Mouse (Mus musculus) small intestine, adult 2 months (tissue): Measurements from ENCODE around the gene Alpk3. TPM values are rescaled to one million over a fixed set of nuclear protein-coding genes. Genes with fewer than 3 reads are reported as not detected.
"Not testable (repeated sequence)": the region's sequence is repeated elsewhere in the genome, so short reads cannot be mapped to it uniquely, and the experiment has no call there.

Experiments used
- H3K27ac ChIP-seq: fragments of 200-500 bp; 2 replicates; pipeline ENCODE4 v1.5.1; 2012; ENCODE audit warnings: low read depth, low read length, control low read depth, inconsistent platforms; ENCODE audit not compliant: insufficient read depth
- H3K27me3 ChIP-seq: fragments of 200-500 bp; 2 replicates; pipeline ENCODE4 v1.6.1; 2012; ENCODE audit warnings: mild to moderate bottlenecking, moderate library complexity, low read length, inconsistent platforms; ENCODE audit not compliant: control insufficient read depth, insufficient read depth
- H3K36me3 ChIP-seq: fragments of 200-500 bp; 2 replicates; pipeline ENCODE4 v1.6.1; 2012; ENCODE audit warnings: mild to moderate bottlenecking, low read length, control low read depth, inconsistent platforms; ENCODE audit not compliant: control insufficient read depth, insufficient read depth
- H3K4me1 ChIP-seq: fragments of 200-500 bp; 2 replicates; pipeline ENCODE4 v1.6.1; 2012; ENCODE audit warnings: low read length, inconsistent platforms, mixed read lengths; ENCODE audit not compliant: control insufficient read depth, insufficient read depth, insufficient read length
- H3K4me3 ChIP-seq: fragments of 200-500 bp; 2 replicates; pipeline ENCODE4 v1.5.1; 2012; ENCODE audit warnings: low read depth, mild to moderate bottlenecking, control low read depth, inconsistent platforms, low read length, moderate library complexity
- CTCF ChIP-seq: fragments of 200-500 bp; IDR thresholded peaks from 2 replicates; pipeline ENCODE4 v1.5.1; 2012; ENCODE audit warnings: low read depth, mild to moderate bottlenecking, control low read depth, inconsistent platforms, low read length, moderate library complexity, mixed read lengths; ENCODE audit not compliant: insufficient replicate concordance, insufficient read length; ENCODE audit errors: extremely low read depth
- POLR2A ChIP-seq: fragments of 200-500 bp; IDR thresholded peaks from 2 replicates; pipeline ENCODE4 v1.6.1; 2012; ENCODE audit warnings: low read depth, mild to moderate bottlenecking, control low read depth, inconsistent platforms, low read length, moderate library complexity
- WGBS: fragments of 180-500 bp; shearing (Covaris S2); methylation state at CpG from one replicate; pipeline ENCODE4 v1.1.7; 2018; 5-methylcytosine and 5-hydroxymethylcytosine counted together
- polyA plus RNA-seq: library from polyadenylated mRNA; depleted of rRNA; stranded (reverse); fragments of >200 nt; gene quantifications from 2 replicates; pipeline ENCODE4 v1.2.3, GENCODE M21; 2012; rRNA removed

The Alpk3 gene
- polyA plus RNA-seq, 1 experiment: 0.08 TPM

- 72% methylated on average over 7 of the region's 7 CpGs for WGBS
- Histone ChIP-seq H3K27ac (no peak overlapping the region), H3K4me3 (no peak overlapping the region), H3K36me3 (no peaks in the 10 kb centered on the region), H3K4me1 (no peaks in the 10 kb centered on the region), H3K27me3 (no peaks in the 10 kb centered on the region)
- TF ChIP-seq POLR2A: no peak
- no peak for TF ChIP-seq CTCF
Observed at GRCm38 (mm10) chr7:81152826-81153225, 95.4 kb downstream of the Alpk3 start.

GRCm38 (mm10) chr7:81153327-81153726 is 95.9 kb downstream of the Alpk3 start:
- Histone ChIP-seq H3K36me3 (no peaks in the 10 kb centered on the region), H3K27ac (no peak overlapping the region), H3K4me3 (no peak overlapping the region), H3K4me1 (no peaks in the 10 kb centered on the region), H3K27me3 (no peaks in the 10 kb centered on the region)
- WGBS: 83% methylated on average over 6 of the region's 6 CpGs
- TF ChIP-seq CTCF (no peak), POLR2A (no peak)

- not testable (repeated sequence) for H3K4me1 ChIP-seq, H3K27ac ChIP-seq, H3K27me3 ChIP-seq, H3K36me3 ChIP-seq, H3K4me3 ChIP-seq
Observed at GRCm38 (mm10) chr7:81154244-81154643, 96.8 kb downstream of the Alpk3 start.

GRCm38 (mm10) chr7:81154960-81155359 is 97.6 kb downstream of the Alpk3 start:
- TF ChIP-seq CTCF (peak; percentile 98), POLR2A (peak; percentile 25; the same call in 1 of the 2 replicates)
- no peaks in the 10 kb centered on the region for H3K27me3 ChIP-seq
- no peaks in the 10 kb centered on the region for H3K4me1 ChIP-seq
- H3K4me3 ChIP-seq: no peak overlapping the region
- H3K36me3 ChIP-seq: no peaks in the 10 kb centered on the region
- H3K27ac ChIP-seq: no peak overlapping the region
- 1% methylated on average over 3 of the region's 3 CpGs for WGBS

Other genes starting within 250 kb of the Alpk3 start
- 16.5 and 28.9 TPM in 2 replicates for gene Iqgap1, start 231.6 kb upstream of the Alpk3 start, polyA plus RNA-seq
- 1.3 and 1.8 TPM in 2 replicates for gene Zscan2, start 196.7 kb upstream of the Alpk3 start, polyA plus RNA-seq
- gene Wdr73, start 156.3 kb upstream of the Alpk3 start, polyA plus RNA-seq: 5.5 and 6.2 TPM in 2 replicates
- gene Nmb, start 152.5 kb upstream of the Alpk3 start, polyA plus RNA-seq: 2.0 and 2.3 TPM in 2 replicates
- 16.7 and 32.0 TPM in 2 replicates for gene Sec11a, start 109.8 kb upstream of the Alpk3 start, polyA plus RNA-seq
- 13.4 and 21.8 TPM in 2 replicates for gene Zfp592, start 63.9 kb upstream of the Alpk3 start, polyA plus RNA-seq
- gene Slc28a1, start 57.2 kb downstream of the Alpk3 start, polyA plus RNA-seq: 40.5 and 94.4 TPM in 2 replicates
- gene Pde8a, start 156.0 kb downstream of the Alpk3 start, polyA plus RNA-seq: 3.2 and 3.5 TPM in 2 replicates